Mouse (Mus musculus) left cerebral cortex, postnatal 25 days (tissue): Measurements from ENCODE around the gene Lpin1. TPM values are rescaled to one million over a fixed set of nuclear protein-coding genes. Genes with fewer than 3 reads are reported as not detected.

Experiments used
- total RNA-seq, 2 experiments: library from RNA; stranded (reverse); gene quantifications; 2 replicates each; pipeline ENCODE4 v1.2.3; 2021

Gene Lpin1
- total RNA-seq, 2 experiments from 2014 or later, result 18.1 to 18.3 TPM

Other genes with a start within 250 kb of the Lpin1 start
- gene Ntsr2, start 42.4 kb upstream of the Lpin1 start, total RNA-seq, result 100 to 1,000 TPM; 151 to 171 TPM
- gene Greb1, start 189.9 kb upstream of the Lpin1 start, total RNA-seq, result 1 to 10 TPM in 1 of 2 experiments, under 1 TPM in 1; 0.71 to 1.3 TPM
- 10 to 100 TPM; 29.8 to 37.2 TPM for gene E2f6, start 200.0 kb upstream of the Lpin1 start, total RNA-seq